Mouse (Mus musculus) thymus, postnatal 10 days (tissue): Measurements from ENCODE around the gene Vmn1r227.

ENCODE experiments used
- DNase-seq, 2 experiments: peaks; one replicate each; pipeline ENCODE4 v3.0.0; 2021; ENCODE audit warnings: low spot score in 2 of 2

The Vmn1r227 gene

DNA sequence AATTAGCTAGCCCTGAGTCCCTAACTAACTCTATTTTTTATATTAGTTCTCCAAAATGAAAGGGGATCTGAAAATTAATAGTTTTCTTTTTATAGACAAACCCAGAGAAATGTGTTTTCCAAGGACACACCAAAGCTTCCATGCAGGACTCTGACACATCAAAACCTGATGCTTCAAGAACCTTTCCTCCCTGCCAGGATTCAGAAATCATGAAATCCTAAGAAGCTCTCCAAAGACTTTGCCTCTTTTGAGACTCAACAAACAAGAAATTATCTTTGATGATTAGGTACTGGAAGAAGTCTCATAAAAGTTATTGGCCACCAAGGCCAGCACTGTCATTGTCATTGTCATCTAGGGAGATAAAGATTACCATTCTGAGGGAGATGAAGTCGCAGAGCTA lies at the start of gene Vmn1r227:
Gene Vmn1r227, plus strand, starts transcription at position 301 of the 400 bp plus-strand sequence.
- DNase-seq = no peak

DNA sequence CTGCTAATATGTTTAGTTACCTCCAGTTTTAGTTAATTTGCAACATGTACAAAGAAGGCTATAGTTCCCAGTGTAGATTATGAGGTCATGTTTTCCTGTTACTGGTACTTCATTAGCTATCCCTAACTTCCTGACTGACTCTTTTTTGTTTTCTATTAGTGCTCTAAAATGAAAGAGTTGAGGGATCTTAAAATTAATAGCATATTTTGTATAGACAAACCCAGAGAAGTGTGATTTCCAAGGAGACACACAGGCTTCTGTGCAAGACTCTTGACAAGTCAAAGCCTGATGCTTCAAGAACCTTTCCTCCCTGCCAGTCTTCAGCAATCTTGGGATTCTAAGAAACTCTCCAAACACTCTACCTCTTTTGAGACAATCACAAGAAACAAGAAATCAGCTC lies 47.1 kb upstream of the Vmn1r227 start, which contains the start of gene Vmn1r226:
Gene Vmn1r226, plus strand, starts transcription at position 301 of the 400 bp plus-strand sequence.
- DNase-seq = no peak

- no peak for DNase-seq
Measured at GRCm38 (mm10) chr17:20786057-20786456, 56.4 kb downstream of the Vmn1r227 start, which contains the start of gene Vmn1r228. TSS of gene Vmn1r228 (minus strand) at chr17:20786157.
